Mouse (Mus musculus) liver, adult 2 months (tissue): ENCODE measurements around the gene Sall1.

ENCODE experiments used
- CTCF ChIP-seq: fragments of 200-500 bp; IDR thresholded peaks from 2 replicates; pipeline ENCODE4 v1.5.1; 2011; ENCODE audit warnings: low read depth, low read length, control low read depth
- POLR2A ChIP-seq: fragments of 200-500 bp; IDR thresholded peaks from 2 replicates; pipeline ENCODE4 v1.6.1; 2011; ENCODE audit warnings: low read length, control low read depth; ENCODE audit not compliant: insufficient read depth; ENCODE audit errors: extremely low read depth

DNA sequence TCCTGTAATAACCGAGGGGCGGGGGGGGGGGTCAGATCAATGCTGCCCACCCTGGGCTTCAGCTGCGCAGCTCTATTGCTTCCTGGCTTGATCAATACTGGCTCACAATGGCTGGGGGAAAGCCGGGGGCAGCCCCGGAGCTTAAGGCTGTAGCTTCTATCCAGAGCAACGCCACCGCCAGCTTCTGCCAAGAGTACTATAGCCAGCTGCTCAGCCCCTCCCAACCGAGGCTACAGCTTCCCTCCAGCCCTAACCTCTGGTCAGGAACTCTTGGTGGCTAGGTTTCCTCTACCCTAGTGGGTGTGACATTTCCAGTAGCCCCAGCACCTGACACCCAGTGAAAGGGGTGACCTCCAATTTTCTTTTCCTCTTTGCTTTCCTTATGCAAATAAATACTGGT lies 36.8 kb downstream of the Sall1 start:
- TF ChIP-seq CTCF (no peak), POLR2A (no peak)
